Mouse (Mus musculus): Measurements from ENCODE around the gene Sorl1. TPM values are rescaled to one million over a fixed set of nuclear protein-coding genes. Genes with fewer than 3 reads are reported as not detected.

Sorl1 gene
- polyA plus RNA-seq, 1 experiment from 2014 or later: 11.5 TPM

GRCm38 (mm10) chr9:41961274-41961673, 162.8 kb downstream of the Sorl1 start:
- 79% methylated on average over 10 of the region's 10 CpGs for WGBS
- no peak for ATAC-seq (ENCODE audit: low FRiP score, low TSS enrichment)
- Histone ChIP-seq H3K4me3 (ENCODE audit: low read length) (no peak overlapping the region), H3K4me2 (replicated peaks; ENCODE audit: low read depth, low read length) (no peak overlapping the region), H3K9ac (ENCODE audit: low read depth, low read length) (no peak overlapping the region), H3K9me3 (ENCODE audit: control insufficient read depth, low read length) (no peaks in the 10 kb centered on the region), H3K4me1 (ENCODE audit: control insufficient read depth, insufficient read depth, low read length) (no peaks in the 10 kb centered on the region), H3K27ac (ENCODE audit: low read depth, low read length) (no peak overlapping the region), H3K27me3 (ENCODE audit: control insufficient read depth, insufficient read depth, low read length) (no peaks in the 10 kb centered on the region), H3K36me3 (ENCODE audit: control insufficient read depth, insufficient read depth, low read length) (no peaks in the 10 kb centered on the region)

GRCm38 (mm10) chr9:41958282-41958681, 165.8 kb downstream of the Sorl1 start:
- Histone ChIP-seq H3K4me2 (replicated peaks; ENCODE audit: low read depth, low read length) (no peak overlapping the region), H3K9me3 (ENCODE audit: control insufficient read depth, low read length) (no peaks in the 10 kb centered on the region), H3K4me3 (ENCODE audit: low read length) (no peak overlapping the region), H3K4me1 (ENCODE audit: control insufficient read depth, insufficient read depth, low read length) (peaks cover 3% of the 10 kb centered on the region; the same call in 1 of the 2 replicates), H3K27ac (ENCODE audit: low read depth, low read length) (no peak overlapping the region), H3K36me3 (ENCODE audit: control insufficient read depth, insufficient read depth, low read length) (no peaks in the 10 kb centered on the region), H3K9ac (ENCODE audit: low read depth, low read length) (no peak overlapping the region), H3K27me3 (ENCODE audit: control insufficient read depth, insufficient read depth, low read length) (no peaks in the 10 kb centered on the region)
- 88% methylated on average over 9 of the region's 9 CpGs for WGBS
- no peak for ATAC-seq (ENCODE audit: low FRiP score, low TSS enrichment)

GRCm38 (mm10) chr9:41953486-41953885, 170.6 kb downstream of the Sorl1 start:
- peaks cover 29% of the 10 kb centered on the region for H3K4me1 ChIP-seq (ENCODE audit: control insufficient read depth, insufficient read depth, low read length)
- 9% methylated on average over 8 of the region's 8 CpGs for WGBS
- H3K9me3 ChIP-seq (ENCODE audit: control insufficient read depth, low read length): no peaks in the 10 kb centered on the region
- H3K36me3 ChIP-seq (ENCODE audit: control insufficient read depth, insufficient read depth, low read length): no peaks in the 10 kb centered on the region
- H3K4me3 ChIP-seq (ENCODE audit: low read length): 0 out of 2 replicates have a peak overlapping the region, but pooled peaks have one; percentile 7
- H3K4me2 ChIP-seq (replicated peaks; ENCODE audit: low read depth, low read length): peak overlapping the region; percentile 17; the same call in 1 of the 2 replicates
- peak overlapping the region; percentile 37; the same call in 1 of the 2 replicates for H3K27ac ChIP-seq (ENCODE audit: low read depth, low read length)
- no peak for ATAC-seq (ENCODE audit: low FRiP score, low TSS enrichment)
- peak overlapping the region; percentile 35; the same call in 1 of the 2 replicates for H3K9ac ChIP-seq (ENCODE audit: low read depth, low read length)
- no peaks in the 10 kb centered on the region for H3K27me3 ChIP-seq (ENCODE audit: control insufficient read depth, insufficient read depth, low read length)

- H3K27me3 ChIP-seq (ENCODE audit: control insufficient read depth, insufficient read depth, low read length): no peaks in the 10 kb centered on the region
- 17% methylated on average over 7 of the region's 7 CpGs for WGBS
- H3K36me3 ChIP-seq (ENCODE audit: control insufficient read depth, insufficient read depth, low read length): no peaks in the 10 kb centered on the region
- H3K9me3 ChIP-seq (ENCODE audit: control insufficient read depth, low read length): no peaks in the 10 kb centered on the region
- H3K9ac ChIP-seq (ENCODE audit: low read depth, low read length): no peak overlapping the region
- H3K4me3 ChIP-seq (ENCODE audit: low read length): no peak overlapping the region
- H3K4me1 ChIP-seq (ENCODE audit: control insufficient read depth, insufficient read depth, low read length): peaks cover 29% of the 10 kb centered on the region
- H3K27ac ChIP-seq (ENCODE audit: low read depth, low read length): no peak overlapping the region
- ATAC-seq (ENCODE audit: low FRiP score, low TSS enrichment): no peak
- H3K4me2 ChIP-seq (replicated peaks; ENCODE audit: low read depth, low read length): no peak overlapping the region
Observed at GRCm38 (mm10) chr9:41952650-41953204, 171.4 kb downstream of the Sorl1 start.

GRCm38 (mm10) chr9:41951472-41952129, 172.5 kb downstream of the Sorl1 start:
- WGBS: 11% methylated on average over 16 of the region's 16 CpGs
- no peaks in the 10 kb centered on the region for H3K9me3 ChIP-seq (ENCODE audit: control insufficient read depth, low read length)
- peak overlapping the region; percentile 95; the same call in 1 of the 2 replicates for H3K27ac ChIP-seq (ENCODE audit: low read depth, low read length)
- peak overlapping the region; percentile 69 for H3K9ac ChIP-seq (ENCODE audit: low read depth, low read length)
- no peaks in the 10 kb centered on the region for H3K27me3 ChIP-seq (ENCODE audit: control insufficient read depth, insufficient read depth, low read length)
- peak overlapping the region; percentile 43 for H3K4me3 ChIP-seq (ENCODE audit: low read length)
- peak; percentile 37 for ATAC-seq (ENCODE audit: low FRiP score, low TSS enrichment)
- peak overlapping the region; percentile 74 for H3K4me2 ChIP-seq (replicated peaks; ENCODE audit: low read depth, low read length)
- H3K36me3 ChIP-seq (ENCODE audit: control insufficient read depth, insufficient read depth, low read length): no peaks in the 10 kb centered on the region
- peaks cover 29% of the 10 kb centered on the region for H3K4me1 ChIP-seq (ENCODE audit: control insufficient read depth, insufficient read depth, low read length)

GRCm38 (mm10) chr9:41950991-41951451, 173.1 kb downstream of the Sorl1 start:
- H3K4me3 ChIP-seq (ENCODE audit: low read length): peak overlapping the region; percentile 43
- no peaks in the 10 kb centered on the region for H3K27me3 ChIP-seq (ENCODE audit: control insufficient read depth, insufficient read depth, low read length)
- peaks cover 29% of the 10 kb centered on the region for H3K4me1 ChIP-seq (ENCODE audit: control insufficient read depth, insufficient read depth, low read length)
- peak overlapping the region; percentile 95 for H3K27ac ChIP-seq (ENCODE audit: low read depth, low read length)
- H3K36me3 ChIP-seq (ENCODE audit: control insufficient read depth, insufficient read depth, low read length): no peaks in the 10 kb centered on the region
- H3K9ac ChIP-seq (ENCODE audit: low read depth, low read length): peak overlapping the region; percentile 69
- WGBS: 0% methylated on average over 21 of the region's 21 CpGs
- ATAC-seq (ENCODE audit: low FRiP score, low TSS enrichment): peak; percentile 85
- peak overlapping the region; percentile 74 for H3K4me2 ChIP-seq (replicated peaks; ENCODE audit: low read depth, low read length)
- no peaks in the 10 kb centered on the region for H3K9me3 ChIP-seq (ENCODE audit: control insufficient read depth, low read length)

- Histone ChIP-seq H3K4me3 (ENCODE audit: low read length) (peak overlapping the region; percentile 43), H3K27me3 (ENCODE audit: control insufficient read depth, insufficient read depth, low read length) (no peaks in the 10 kb centered on the region), H3K9me3 (ENCODE audit: control insufficient read depth, low read length) (no peaks in the 10 kb centered on the region), H3K4me1 (ENCODE audit: control insufficient read depth, insufficient read depth, low read length) (peaks cover 29% of the 10 kb centered on the region), H3K9ac (ENCODE audit: low read depth, low read length) (peak overlapping the region; percentile 69), H3K27ac (ENCODE audit: low read depth, low read length) (peak overlapping the region; percentile 95), H3K4me2 (replicated peaks; ENCODE audit: low read depth, low read length) (peak overlapping the region; percentile 74), H3K36me3 (ENCODE audit: control insufficient read depth, insufficient read depth, low read length) (no peaks in the 10 kb centered on the region)
- peak; percentile 85 for ATAC-seq (ENCODE audit: low FRiP score, low TSS enrichment)
- WGBS: 3% methylated on average over 34 of the region's 34 CpGs
Observed at GRCm38 (mm10) chr9:41950109-41950990, 173.7 kb downstream of the Sorl1 start.

GRCm38 (mm10) chr9:41949476-41949875, 174.6 kb downstream of the Sorl1 start:
- WGBS: 71% methylated on average over 5 of the region's 5 CpGs
- Histone ChIP-seq H3K9me3 (ENCODE audit: control insufficient read depth, low read length) (no peaks in the 10 kb centered on the region), H3K9ac (ENCODE audit: low read depth, low read length) (0 out of 2 replicates have a peak overlapping the region, but pooled peaks have one; percentile 69), H3K4me1 (ENCODE audit: control insufficient read depth, insufficient read depth, low read length) (peaks cover 29% of the 10 kb centered on the region), H3K27me3 (ENCODE audit: control insufficient read depth, insufficient read depth, low read length) (no peaks in the 10 kb centered on the region), H3K4me3 (ENCODE audit: low read length) (no peak overlapping the region), H3K4me2 (replicated peaks; ENCODE audit: low read depth, low read length) (no peak overlapping the region), H3K36me3 (ENCODE audit: control insufficient read depth, insufficient read depth, low read length) (no peaks in the 10 kb centered on the region), H3K27ac (ENCODE audit: low read depth, low read length) (peak overlapping the region; percentile 95; the same call in 1 of the 2 replicates)
- ATAC-seq (ENCODE audit: low FRiP score, low TSS enrichment): no peak
